ENCODE assay signal across 19 mouse cellular contexts in the genomic region with DNA sequence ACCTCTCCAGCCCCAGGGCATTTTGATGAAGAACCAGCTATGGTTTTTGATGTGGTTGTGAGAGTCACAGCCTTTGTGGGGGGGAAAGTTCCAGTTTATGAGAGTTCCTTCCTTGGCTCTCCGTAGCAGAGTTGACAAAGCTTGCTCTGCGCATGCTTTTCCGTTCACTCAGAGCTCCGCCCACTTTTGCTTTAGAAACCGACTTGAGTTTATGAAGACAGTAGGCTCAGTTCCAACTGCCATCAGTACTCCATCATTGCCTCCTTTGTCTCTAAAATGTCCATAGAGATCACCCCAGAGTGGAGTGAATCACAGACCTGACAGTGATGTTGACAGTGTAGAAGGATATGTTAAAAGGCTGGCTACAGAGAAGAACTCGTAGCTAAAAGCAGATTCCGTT. TPM values are rescaled to one million over a fixed set of nuclear protein-coding genes. Genes with fewer than 3 reads are reported as not detected.
A peak's percentile ranks its signal among the peaks of the same experiment; 100 is the strongest.
DNase-seq lines count a peak whose midpoint lies in the region; ATAC-seq and TF ChIP-seq lines count a peak whose summit lies in the region.
"Had no signal": no experiment of that assay in that cellular context is flagged by ENCODE, and none has a peak within 500 bp of the region (broad histone marks: within the 10 kb centered on the region; RNA-seq: fewer than 3 reads in every experiment).

No protein-coding gene starts in this region.

- H3K27me3 ChIP-seq in forebrain, embryonic 14.5 days (replicated peaks; ENCODE audit: control insufficient read depth, insufficient read depth, low read length): no peaks in the 10 kb centered on the region
- 0 out of 2 replicates have a peak, but pooled peaks cover under 1% of the 10 kb centered on the region for H3K27me3 ChIP-seq in forebrain, embryonic 13.5 days
- H3K27me3 ChIP-seq in lung, embryonic 15.5 days: peaks cover 7% of the 10 kb centered on the region; the same call in 1 of the 2 replicates
- H3K27me3 ChIP-seq: hindbrain, embryonic 15.5 days had no signal

- no peaks in the 10 kb centered on the region for H3K9me3 ChIP-seq in forebrain, embryonic 14.5 days (replicated peaks; ENCODE audit: control insufficient read depth, low read length)
- no peaks in the 10 kb centered on the region for H3K9me3 ChIP-seq in forebrain, embryonic 13.5 days (replicated peaks)
- no peaks in the 10 kb centered on the region for H3K9me3 ChIP-seq in lung, embryonic 15.5 days
- H3K9me3 ChIP-seq: embryonic facial prominence, embryonic 12.5 days; heart, embryonic 10.5 days; hindbrain, embryonic 15.5 days; intestine, embryonic 15.5 days; liver, embryonic 12.5 days; midbrain, embryonic 13.5 days; neural tube, embryonic 12.5 days had no signal

- TF ChIP-seq CTCF in lung, adult 2 months (IDR thresholded peaks at IDR 0.05; ENCODE audit: insufficient read depth, low read length): no peak

- no peak overlapping the region for H3K9ac ChIP-seq in forebrain, embryonic 14.5 days (ENCODE audit: low read length)
- no peak overlapping the region for H3K9ac ChIP-seq in forebrain, embryonic 13.5 days
- no peak overlapping the region for H3K9ac ChIP-seq in lung, embryonic 15.5 days
- H3K9ac ChIP-seq: embryonic facial prominence, embryonic 12.5 days; forebrain, postnatal 0 days; hindbrain, embryonic 15.5 days; intestine, embryonic 15.5 days; liver, embryonic 12.5 days; midbrain, embryonic 13.5 days; neural tube, embryonic 12.5 days had no signal

- WGBS in forebrain, embryonic 14.5 days: 59% methylated on average over 7 of the region's 7 CpGs
- 69% methylated on average over 7 of the region's 7 CpGs for WGBS in forebrain, embryonic 13.5 days
- 34% methylated on average over 7 of the region's 7 CpGs for WGBS in lung, embryonic 15.5 days
- WGBS in lung, adult 2 months: 42% methylated on average over 7 of the region's 7 CpGs

- no peak overlapping the region for H3K4me2 ChIP-seq in forebrain, embryonic 14.5 days (ENCODE audit: low read length)
- no peak overlapping the region for H3K4me2 ChIP-seq in forebrain, embryonic 13.5 days
- H3K4me2 ChIP-seq in lung, embryonic 15.5 days: no peak overlapping the region
- H3K4me2 ChIP-seq: embryonic facial prominence, embryonic 12.5 days; hindbrain, embryonic 15.5 days; intestine, embryonic 15.5 days; liver, embryonic 12.5 days; midbrain, embryonic 13.5 days; neural tube, embryonic 12.5 days had no signal

- no peak for ATAC-seq in forebrain, embryonic 14.5 days
- no peak for ATAC-seq in forebrain, embryonic 13.5 days
- ATAC-seq in lung, embryonic 15.5 days (ENCODE audit: borderline replicate concordance, extremely low read depth, low FRiP score, low TSS enrichment): 0 out of 2 replicates have a peak, but pooled peaks have one; percentile 23
- ATAC-seq: forebrain, postnatal 0 days; intestine, embryonic 15.5 days; liver, embryonic 12.5 days; midbrain, embryonic 13.5 days; Patski had no signal

- H3K4me1 ChIP-seq in forebrain, embryonic 14.5 days (ENCODE audit: control insufficient read depth, insufficient read depth, low read length): no peaks in the 10 kb centered on the region
- peaks cover 9% of the 10 kb centered on the region; the same call in 1 of the 2 replicates for H3K4me1 ChIP-seq in forebrain, embryonic 13.5 days
- peaks cover 5% of the 10 kb centered on the region for H3K4me1 ChIP-seq in lung, embryonic 15.5 days
- H3K4me1 ChIP-seq in lung, adult 2 months (ENCODE audit: control insufficient read depth, insufficient read depth, low read length): 0 out of 2 replicates have a peak, but pooled peaks cover 3% of the 10 kb centered on the region

- DNase-seq in forebrain, embryonic 14.5 days (ENCODE audit: low spot score): peak; percentile 35
- no peak for DNase-seq in lung, adult 2 months
- peak; percentile 22 for DNase-seq in NIH3T3 (ENCODE audit: low read depth)
- DNase-seq in lung, postnatal 36 days: peak; percentile 21
- no peak for DNase-seq in right cerebral cortex, postnatal 4 days
- DNase-seq: cerebellum, adult 9-11 months; forebrain, postnatal 0 days; thymus, adult 18-20 months had no signal

- TF ChIP-seq POLR2A in lung, adult 2 months (IDR thresholded peaks at IDR 0.05; ENCODE audit: borderline replicate concordance, extremely low read depth, low read depth, low read length): no peak

- no peak overlapping the region for H3K4me3 ChIP-seq in forebrain, embryonic 14.5 days (ENCODE audit: low read depth, low read length)
- no peak overlapping the region for H3K4me3 ChIP-seq in forebrain, embryonic 13.5 days
- no peak overlapping the region for H3K4me3 ChIP-seq in lung, embryonic 15.5 days
- no peak overlapping the region for H3K4me3 ChIP-seq in lung, adult 2 months (replicated peaks; ENCODE audit: extremely low read depth, low read depth, low read length)
- H3K4me3 ChIP-seq: embryonic facial prominence, embryonic 12.5 days; heart, embryonic 10.5 days; hindbrain, embryonic 15.5 days; intestine, embryonic 15.5 days; liver, embryonic 12.5 days; midbrain, embryonic 13.5 days; neural tube, embryonic 12.5 days had no signal

- H3K36me3 ChIP-seq in forebrain, embryonic 14.5 days (ENCODE audit: control insufficient read depth, insufficient read depth, low read length): no peaks in the 10 kb centered on the region
- no peaks in the 10 kb centered on the region for H3K36me3 ChIP-seq in forebrain, embryonic 13.5 days (ENCODE audit: poor library complexity, severe bottlenecking)
- no peaks in the 10 kb centered on the region for H3K36me3 ChIP-seq in lung, embryonic 15.5 days
- H3K36me3 ChIP-seq: embryonic facial prominence, embryonic 12.5 days; heart, embryonic 10.5 days; hindbrain, embryonic 15.5 days; intestine, embryonic 15.5 days; liver, embryonic 12.5 days; midbrain, embryonic 13.5 days; neural tube, embryonic 12.5 days had no signal

- no peak overlapping the region for H3K27ac ChIP-seq in forebrain, embryonic 14.5 days (ENCODE audit: low read depth, low read length)
- no peak overlapping the region for H3K27ac ChIP-seq in forebrain, embryonic 13.5 days
- H3K27ac ChIP-seq in lung, embryonic 15.5 days: peak overlapping the region; percentile 84
- H3K27ac ChIP-seq: embryonic facial prominence, embryonic 12.5 days; heart, embryonic 10.5 days; hindbrain, embryonic 15.5 days; intestine, embryonic 15.5 days; liver, embryonic 12.5 days; midbrain, embryonic 13.5 days; neural tube, embryonic 12.5 days had no signal

RNA-seq across cellular contexts. Expression of gene Tmem150c, which starts 3.8 kb away (rescaled TPM):
- polyA plus RNA-seq in forebrain, embryonic 14.5 days (2014; fragmentation: Nextera tagmentation; extraction: Ambion mirVana): 17.0 and 21.8 TPM in 2 replicates
- 12.7 and 14.0 TPM in 2 replicates for polyA plus RNA-seq in forebrain, embryonic 13.5 days (2015; fragmentation: Nextera tagmentation; extraction: Ambion mirVana)
- 7.9 and 9.8 TPM in 2 replicates for polyA plus RNA-seq in lung, embryonic 15.5 days (2015; fragmentation: Nextera tagmentation; extraction: Ambion mirVana)
- 2.2 and 2.8 TPM in 2 replicates for polyA plus RNA-seq in lung, adult 2 months (2012; rRNA removed)
- polyA plus RNA-seq: C2C12, Patski had no signal

Comparison
In these comparisons a context has a peak if more than half of its experiments do, and no peak if none do; other contexts are left out.
1. DNase-seq: peak in forebrain, embryonic 14.5 days (single experiment), NIH3T3 (single experiment) and lung, postnatal 36 days (single experiment); none in lung, adult 2 months (single experiment) and right cerebral cortex, postnatal 4 days (single experiment).